Mouse (Mus musculus) megakaryocyte-erythroid progenitor cell, adult 5-6 weeks (primary cell): ENCODE measurements around the gene Nptx2. TPM values are rescaled to one million over a fixed set of nuclear protein-coding genes. Genes with fewer than 3 reads are reported as not detected.

Experiments used
- ATAC-seq: replicated peaks from 2 replicates; pipeline ENCODE4 v1.8.0; 2016; ENCODE audit warnings: mild to moderate bottlenecking, inconsistent platforms; ENCODE audit not compliant: severe bottlenecking, poor library complexity, low FRiP score, low TSS enrichment
- total RNA-seq, 2 experiments: library from RNA; stranded (forward) in 1 of 2; stranded (reverse) in 1 of 2; fragments of 200-1000, 215-1000 nt in 1 of 2; fragments of >200 nt in 1 of 2; fragmentation: Nextera tagmentation in 1 of 2; gene quantifications; 2 replicates each; pipeline ENCODE4 v1.2.3; 2014 to 2017

Nptx2 gene
- total RNA-seq (2014; fragmentation: Nextera tagmentation), result not detected in 2 replicates
- not detected in 2 replicates for total RNA-seq (2017)

DNA sequence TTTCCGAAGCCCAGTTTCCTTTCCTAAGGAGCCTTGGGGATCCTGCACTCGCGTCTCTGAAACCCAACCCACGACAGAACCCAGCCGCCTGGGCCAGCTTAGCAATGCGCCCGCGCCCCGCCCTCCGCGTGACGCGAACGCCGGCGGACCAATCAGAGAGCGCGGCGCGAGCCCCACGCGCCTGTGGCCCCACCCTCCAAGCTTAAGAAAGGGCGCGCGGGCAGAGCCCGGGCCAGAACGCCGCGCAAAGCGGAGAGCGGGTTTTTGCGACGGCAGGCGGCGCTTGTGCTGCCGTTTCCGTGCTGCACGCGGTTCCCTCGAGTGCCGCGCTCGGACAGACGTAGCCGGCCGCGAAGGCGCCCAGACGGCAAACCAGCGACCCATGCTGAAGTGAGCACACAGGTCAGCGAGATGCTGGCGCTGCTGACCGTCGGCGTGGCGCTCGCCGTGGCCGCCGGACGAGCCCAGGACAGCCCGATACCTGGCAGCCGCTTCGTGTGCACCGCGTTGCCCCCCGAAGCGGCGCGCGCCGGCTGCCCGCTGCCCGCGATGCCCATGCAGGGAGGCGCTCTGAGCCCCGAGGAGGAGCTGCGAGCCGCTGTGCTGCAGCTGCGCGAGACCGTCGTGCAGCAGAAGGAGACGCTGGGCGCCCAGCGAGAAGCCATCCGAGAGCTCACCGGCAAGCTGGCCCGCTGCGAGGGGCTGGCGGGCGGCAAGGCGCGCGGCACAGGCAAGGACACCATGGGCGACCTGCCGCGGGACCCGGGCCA, at the start of gene Nptx2:
Nptx2 (plus strand) TSS at position 250 of the 770 bp plus-strand sequence.
- peak; percentile 72; the same call in 1 of the 2 replicates for ATAC-seq

DNA sequence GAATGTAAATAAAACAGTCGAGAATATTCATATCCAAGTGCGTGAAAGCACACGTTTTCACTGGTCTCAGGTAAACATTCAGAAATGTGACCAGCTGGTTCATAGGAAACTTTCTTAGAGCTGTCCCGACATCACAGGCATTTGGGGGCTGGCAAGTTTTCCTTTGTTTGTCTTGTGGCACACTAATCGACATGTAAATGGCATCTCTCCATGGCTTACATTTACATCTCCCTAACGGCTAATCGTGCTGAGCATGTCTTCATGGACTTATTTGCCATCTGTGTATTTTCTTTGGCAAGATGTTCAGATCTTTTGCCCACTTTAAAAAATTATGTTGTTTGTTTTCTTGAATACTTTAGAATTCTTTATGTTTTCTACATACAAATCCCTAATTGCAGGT, 49.2 kb upstream of the Nptx2 start:
- no peak for ATAC-seq

DNA sequence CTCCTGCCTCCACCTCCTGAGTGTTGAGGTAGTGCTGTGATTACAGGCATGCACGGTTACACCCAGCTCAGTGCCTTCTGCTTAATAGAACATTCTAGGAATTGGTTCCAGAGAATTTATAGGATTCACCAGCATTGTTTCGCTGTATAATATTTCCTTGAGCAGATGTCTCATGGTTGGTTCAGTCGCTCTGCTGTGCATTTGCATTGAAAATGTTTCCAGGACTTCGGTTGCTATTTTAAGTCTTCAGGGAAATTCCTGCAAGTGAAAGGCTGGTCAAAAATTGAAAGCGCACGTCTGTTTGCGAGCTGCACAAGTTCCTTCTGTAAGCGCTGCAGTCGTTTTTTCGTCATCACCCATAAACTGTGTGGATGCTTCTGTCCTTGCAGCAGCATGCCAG, 41.5 kb upstream of the Nptx2 start:
- no peak for ATAC-seq

DNA sequence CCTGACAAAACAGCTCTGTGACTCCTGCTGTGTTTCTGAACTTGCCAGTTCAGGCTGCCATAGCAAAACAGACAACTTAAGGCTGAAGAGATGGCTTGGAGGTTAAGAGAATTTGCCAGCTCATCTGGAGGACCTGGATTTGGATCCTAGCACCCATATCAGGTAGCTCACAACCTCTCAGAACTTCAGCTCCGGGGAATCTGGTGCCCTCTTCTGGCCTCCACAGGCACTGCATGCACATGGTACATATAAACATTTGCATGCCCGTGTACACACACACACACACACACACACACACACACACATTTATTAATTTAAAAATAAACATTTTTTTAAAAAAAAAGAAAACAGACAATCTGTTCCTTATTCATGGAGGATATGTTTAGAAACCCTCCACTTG, 40.0 kb upstream of the Nptx2 start:
- ATAC-seq, result no peak

DNA sequence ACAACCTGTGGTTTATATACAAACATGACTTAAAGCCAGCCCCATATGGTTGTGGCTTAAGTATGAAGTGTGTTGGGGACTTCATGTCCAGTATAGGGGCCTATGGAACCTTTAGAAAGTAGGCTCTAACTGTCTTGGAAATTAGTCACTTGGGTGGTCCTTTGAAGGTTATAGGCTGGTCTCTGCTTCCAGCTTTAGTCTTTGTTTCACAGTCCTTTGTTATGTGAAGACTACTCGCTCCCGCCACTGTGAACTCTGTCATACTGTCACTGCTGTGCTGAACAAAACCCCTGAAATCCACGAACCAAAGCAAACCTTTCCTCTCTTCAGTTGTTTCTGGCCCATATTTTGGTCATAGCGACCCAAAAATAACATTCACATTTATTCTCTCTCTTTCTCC, 39.5 kb upstream of the Nptx2 start:
- ATAC-seq, result no peak

DNA sequence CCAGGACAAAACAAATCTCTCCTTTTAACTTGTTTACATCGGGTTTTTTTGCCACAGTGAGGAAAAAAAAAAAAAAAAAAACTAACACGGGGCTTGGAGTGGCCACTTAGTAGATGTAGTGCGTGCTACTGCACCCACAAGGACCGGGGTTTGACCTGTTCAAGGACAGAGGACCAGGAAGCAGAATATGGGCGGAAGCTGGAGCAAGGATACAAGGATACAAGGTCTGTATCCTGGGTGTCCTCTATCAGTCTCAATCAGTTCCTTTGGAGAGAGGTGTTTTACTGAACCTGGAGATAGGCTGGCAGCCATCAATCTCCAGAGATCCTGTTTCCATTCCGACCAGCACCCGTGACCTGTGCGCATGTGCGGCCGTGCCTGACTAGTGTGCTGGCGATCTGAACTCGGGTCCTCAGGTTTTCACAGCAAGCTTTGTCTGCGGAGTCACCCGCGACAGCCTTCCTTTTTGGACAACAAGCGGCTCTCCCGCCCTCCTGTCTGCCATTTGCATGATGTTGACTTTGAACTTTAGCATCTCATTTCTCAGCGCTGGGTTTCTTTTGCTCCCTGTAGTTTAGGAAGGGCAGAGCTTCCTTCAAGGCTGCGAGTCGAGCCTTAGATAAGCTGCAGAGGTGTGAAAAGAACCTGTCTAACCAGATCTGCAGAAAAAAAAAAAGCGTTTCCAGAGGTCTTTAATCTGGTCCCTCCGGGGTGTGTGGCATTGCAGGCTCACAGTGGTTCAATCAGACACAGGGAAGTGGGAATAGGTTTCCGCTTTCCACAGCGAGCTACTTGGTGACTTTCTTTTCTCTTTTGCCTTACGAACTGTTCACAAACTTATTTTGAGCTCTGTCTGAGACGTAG, 38.8 kb upstream of the Nptx2 start:
- ATAC-seq, result no peak

DNA sequence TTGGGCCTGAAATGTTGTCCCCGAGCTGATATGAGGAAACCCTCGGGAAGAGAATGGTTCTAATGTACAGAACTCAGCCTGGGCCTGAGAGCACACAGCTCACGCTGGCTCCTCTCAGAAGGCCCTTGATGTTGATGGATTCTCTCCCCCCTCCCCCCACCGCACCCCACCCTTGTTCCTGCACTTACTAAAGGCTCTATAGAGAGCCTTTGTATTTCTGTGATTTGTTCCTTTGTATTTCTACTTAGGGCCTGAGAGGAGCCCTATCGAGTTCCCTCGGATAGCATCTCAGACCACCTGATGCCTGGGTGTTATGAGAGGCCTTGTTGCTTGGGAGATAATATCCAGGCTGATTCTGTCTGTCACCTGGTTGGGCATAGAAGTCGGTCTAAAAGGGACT, 36.3 kb upstream of the Nptx2 start:
- no peak for ATAC-seq

DNA sequence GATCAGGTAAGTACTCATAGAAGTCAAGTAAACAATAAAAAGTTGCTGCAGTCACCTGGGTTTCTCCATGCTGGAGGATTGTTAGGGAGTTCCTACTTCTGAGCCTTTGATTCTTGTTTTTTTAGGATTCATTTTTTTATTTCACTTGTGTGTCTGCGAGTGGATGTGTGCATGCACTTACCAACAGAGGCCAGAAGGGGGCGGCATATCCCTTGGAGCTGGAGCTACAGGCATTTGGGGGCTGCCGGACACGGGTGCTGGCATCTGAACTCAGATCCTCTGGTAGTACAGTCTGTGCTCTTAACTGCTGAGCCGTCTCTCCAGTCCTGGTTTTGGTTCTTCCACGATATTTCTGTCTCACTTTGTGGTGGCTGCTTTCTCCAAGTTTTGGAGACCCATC, 31.0 kb upstream of the Nptx2 start:
- no peak for ATAC-seq

DNA sequence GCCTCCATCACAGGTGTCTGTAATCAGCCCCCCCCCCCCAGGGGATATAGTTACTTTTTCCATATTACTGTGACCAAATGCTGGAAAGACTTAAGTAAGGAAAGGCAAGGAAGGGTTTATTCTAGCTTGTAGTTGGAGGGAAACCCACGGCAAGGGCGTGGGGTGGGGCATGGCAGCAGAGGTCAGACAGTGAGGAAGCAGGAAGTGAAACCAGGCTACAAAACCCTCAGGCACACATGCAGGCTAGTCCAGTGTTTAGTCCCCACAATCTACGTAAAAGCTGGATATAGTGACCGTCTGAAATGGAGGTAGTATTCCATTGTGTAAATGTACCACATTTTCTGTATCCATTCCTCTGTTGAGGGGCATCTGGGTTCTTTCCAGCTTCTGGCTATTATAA, 30.5 kb upstream of the Nptx2 start:
- no peak for ATAC-seq

DNA sequence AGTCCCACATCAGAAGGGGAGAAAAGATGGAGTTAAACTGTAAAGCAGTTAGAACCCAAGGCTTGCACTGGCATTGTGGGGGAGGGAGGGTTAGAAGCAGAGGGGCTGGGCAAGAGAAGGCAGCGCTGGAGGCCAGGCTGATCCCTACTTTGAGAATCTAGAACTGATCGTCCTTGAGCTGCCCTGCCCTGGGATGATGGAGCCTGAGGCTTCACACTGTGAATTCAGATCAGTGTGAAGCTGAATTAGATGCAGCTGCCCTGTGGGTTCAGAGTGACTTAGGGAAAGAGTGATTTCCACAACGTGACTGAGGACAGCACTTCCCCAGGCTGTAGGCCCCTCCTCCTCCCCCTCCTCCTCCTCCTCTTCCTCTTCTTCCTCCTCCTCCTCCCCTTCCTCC, 25.6 kb upstream of the Nptx2 start:
- no peak for ATAC-seq

DNA sequence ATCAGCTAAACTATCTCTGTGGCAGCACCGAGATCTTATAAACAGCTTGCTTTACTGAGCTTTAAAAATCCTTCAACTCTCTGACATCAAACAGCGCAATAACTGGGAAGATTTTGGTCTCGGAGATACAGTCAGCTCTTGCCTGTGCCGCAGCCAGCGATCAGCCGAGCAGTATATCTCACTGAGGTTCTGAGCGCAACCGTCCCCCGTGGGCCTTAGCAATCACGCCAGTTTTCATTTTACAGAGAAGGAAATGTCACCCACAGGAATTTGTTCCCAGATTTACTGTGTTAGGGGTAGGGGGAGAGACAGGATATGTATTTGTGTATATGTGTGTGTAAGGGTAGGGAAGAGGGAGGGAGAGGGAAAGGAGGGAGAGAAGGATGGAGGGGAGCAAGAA, 20.9 kb upstream of the Nptx2 start:
- no peak for ATAC-seq

DNA sequence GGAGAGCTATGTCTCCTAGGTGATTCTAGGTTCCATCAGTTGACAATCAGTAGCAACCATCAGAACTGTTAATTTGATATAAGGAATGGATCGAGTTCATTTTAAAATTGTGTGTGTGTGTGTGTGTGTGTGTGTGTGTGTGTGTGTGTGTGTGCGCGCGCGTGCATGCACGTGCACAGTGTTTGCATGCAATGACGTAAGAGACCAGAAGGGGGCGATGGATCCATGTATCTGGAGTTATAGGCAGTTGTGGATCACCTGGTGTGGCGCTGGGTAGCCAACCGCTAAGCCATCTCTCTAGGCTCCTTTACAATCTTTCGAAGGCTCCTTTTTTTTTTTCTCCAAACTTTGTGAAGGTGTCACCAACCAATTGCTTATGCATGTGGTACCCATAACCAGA, 16.6 kb upstream of the Nptx2 start:
- ATAC-seq, result no peak

DNA sequence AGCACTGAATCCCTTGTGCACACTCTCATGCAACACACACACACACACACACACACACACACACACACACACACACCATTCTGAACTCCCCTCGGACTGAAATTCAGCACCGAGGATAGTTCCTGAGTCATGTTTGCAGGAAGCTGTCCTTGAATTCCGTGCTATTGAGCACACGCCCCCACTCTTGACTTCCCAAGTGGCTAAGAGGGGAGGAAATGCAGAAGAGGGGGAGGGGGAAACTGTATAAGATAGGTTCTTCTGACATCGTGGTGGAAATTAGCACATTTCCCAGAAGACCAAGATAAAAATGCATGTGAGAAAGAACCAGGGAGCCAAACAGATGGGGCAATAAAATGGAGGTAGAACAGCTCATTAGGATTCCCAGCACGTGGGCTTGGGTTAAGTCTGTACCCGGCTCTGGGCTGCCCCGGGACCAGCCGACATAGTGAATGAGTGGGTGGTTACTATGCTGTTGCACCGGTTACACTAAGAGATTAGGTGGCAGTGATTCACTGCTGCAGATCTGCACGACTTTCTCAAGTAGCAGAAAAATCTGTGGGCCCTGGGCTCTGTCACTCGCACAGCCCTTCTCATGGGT, 2.9 kb upstream of the Nptx2 start:
- no peak for ATAC-seq

DNA sequence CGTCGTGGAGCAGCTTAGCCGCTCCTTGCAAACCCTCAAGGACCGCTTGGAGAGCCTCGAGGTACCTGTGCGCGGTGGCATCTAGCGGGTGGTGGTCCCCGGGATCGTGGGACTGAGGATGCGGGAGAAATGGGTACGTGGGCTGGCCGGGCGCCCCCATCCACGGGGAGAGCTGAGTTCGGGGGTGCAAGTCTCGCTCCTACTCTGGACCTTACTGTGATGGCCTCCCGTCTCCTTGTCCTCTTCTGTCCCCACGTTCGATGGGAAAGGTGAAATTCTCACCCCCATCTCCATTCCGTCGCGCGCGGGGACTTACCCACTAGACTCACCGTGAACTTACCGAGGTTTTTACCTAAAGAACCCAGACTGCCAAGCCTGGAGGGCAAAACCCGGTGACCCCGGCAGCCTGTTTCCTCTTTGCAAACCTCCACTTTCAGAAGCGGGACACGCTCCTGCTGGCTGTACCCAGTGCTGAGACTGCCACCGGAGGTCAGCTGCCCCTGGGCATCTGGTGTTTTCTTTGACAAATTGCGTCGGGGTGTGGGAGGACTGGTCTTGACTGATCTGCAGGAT, 807 bp downstream of the Nptx2 start:
- ATAC-seq, result no peak

DNA sequence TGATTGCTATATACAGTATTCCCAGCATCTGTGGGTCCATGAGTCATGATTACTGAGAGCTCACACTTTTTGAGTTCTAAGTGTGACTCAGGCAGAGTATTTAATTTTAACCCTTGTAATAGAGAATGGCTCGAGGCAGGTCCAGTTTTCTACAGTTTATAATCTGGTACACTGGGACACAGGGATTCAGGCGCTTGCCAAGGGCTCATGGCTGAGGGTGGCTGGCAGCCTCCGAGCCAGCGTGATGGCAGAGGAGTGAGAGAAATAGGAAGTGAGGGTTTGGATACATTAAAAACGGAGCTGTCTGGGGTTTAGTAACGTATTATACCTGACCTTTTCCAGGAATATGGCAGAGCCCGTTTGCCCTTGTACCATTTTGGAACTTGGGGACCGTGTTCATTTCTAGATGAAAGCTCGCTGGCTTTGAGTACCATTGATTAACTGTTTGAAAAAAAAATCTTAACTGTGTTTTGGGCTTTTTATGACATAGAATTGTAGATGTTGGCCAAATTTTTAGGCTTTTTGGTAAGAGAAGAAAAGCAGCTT, 1.7 kb downstream of the Nptx2 start:
- ATAC-seq, result no peak

DNA sequence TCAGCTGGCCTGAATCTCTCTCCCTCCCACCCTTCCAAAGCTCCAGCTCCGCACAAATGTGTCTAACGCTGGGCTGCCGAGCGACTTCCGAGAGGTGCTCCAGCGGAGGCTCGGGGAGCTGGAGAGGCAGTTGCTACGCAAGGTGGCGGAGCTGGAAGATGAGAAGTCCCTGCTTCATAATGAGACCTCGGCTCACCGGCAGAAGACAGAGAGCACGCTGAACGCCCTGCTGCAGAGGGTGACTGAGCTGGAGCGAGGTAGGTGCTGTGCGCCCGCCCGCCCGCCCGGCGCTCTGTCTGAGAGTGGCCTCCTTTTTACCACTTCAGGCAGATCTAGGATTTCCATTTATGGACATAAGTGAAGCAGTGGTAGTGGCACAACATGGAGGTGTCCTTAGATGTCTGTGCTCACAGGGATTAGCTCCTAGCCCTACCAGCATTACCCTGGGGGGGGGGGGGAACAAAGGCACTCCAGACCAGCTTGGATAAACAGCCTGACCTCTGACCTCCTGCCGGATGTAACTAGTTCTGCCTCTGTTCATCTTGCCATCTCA, 2.5 kb downstream of the Nptx2 start:
- ATAC-seq, result no peak

DNA sequence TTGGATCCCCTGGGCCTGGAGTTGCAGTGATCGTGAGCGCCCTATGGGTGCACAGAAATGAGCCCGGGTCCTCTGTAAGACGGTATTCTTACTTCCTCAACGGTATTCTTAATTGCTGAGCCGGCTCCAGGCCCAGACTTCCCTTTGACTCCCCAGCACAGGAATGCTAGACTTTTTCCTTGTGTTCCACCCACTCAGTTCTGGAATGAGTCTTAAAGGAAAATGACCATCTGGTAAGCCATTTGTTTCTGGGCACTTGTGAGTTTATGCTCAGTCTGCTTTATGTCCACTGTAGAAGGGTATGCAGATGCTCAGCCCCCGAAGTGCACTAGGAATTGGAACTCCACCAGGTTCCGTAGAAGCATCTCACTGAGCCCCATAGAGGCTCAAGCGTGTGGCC, 4.3 kb downstream of the Nptx2 start:
- no peak for ATAC-seq

DNA sequence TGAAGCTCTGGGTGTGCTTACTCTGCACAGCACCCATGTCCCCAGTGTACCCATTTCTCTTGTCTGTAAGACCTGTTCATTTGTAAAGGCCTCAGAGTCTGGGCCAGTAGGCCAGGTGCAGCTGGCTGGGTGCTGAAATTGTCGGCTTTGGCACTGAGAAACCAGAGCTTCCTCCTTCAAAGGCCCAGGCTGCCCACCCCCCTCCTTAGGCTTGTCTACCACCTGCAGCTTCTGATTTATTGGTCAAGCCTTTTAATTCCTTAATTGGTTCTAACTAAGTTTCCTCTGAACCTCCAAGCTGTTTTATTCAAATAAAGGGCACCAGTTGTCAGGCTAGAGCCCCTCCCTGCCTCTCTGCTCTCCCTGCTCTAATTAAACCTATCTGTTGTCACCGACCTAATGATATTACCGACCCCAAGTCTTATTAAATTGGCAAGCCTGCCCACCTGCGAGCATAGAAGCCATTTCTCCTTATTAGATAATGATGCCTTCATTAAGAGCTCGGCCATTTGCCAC, 5.0 kb downstream of the Nptx2 start:
- no peak for ATAC-seq

DNA sequence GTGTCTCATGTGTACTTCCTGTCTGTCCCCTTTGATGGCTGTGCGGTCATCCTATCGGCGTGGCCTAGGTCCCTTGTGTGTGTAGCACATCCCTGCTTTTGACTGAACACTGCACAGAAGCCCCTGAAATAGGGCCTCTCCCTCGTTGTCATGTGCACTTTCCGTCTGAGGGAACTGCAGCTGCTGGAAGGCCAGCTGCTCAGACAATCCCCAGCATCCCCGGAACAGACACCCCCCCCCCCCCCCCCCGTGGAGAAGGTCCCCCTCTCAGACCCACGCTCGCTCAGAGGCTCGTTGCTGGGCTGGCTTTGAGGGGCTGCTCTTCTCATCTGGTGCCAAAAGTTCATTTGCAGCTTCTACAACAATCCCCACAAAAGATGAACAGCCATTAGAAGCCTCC, 11.0 kb downstream of the Nptx2 start:
- no peak for ATAC-seq
